Mouse (Mus musculus) granulocyte monocyte progenitor cell, adult 5-6 weeks (primary cell): ENCODE results near the gene Pigo. TPM values are rescaled to one million over a fixed set of nuclear protein-coding genes. Genes with fewer than 3 reads are reported as not detected.

Source experiments
- ATAC-seq: replicated peaks from 2 replicates; pipeline ENCODE4 v1.8.0; 2016; ENCODE audit warnings: mild to moderate bottlenecking, moderate TSS enrichment, inconsistent platforms; ENCODE audit not compliant: poor library complexity, severe bottlenecking
- total RNA-seq, 2 experiments: library from RNA; stranded (forward) in 1 of 2; stranded (reverse) in 1 of 2; fragments of 200-712, 200-1000 nt in 1 of 2; fragments of >200 nt in 1 of 2; fragmentation: Nextera tagmentation in 1 of 2; gene quantifications; 2 replicates each; pipeline ENCODE4 v1.2.3; 2014 to 2017

The Pigo gene
- total RNA-seq, 2 experiments from 2014 or later: 5.8 to 15.8 TPM

GRCm38 (mm10) chr4:43005765-43006164, 19.9 kb downstream of the Pigo start:
- peak; percentile 65 for ATAC-seq

- no peak for ATAC-seq
Observed at GRCm38 (mm10) chr4:43004951-43005350, 20.7 kb downstream of the Pigo start.

- ATAC-seq: no peak
Observed at GRCm38 (mm10) chr4:43002756-43003439, 22.7 kb downstream of the Pigo start.

GRCm38 (mm10) chr4:43001272-43001671, 24.3 kb downstream of the Pigo start:
- ATAC-seq: no peak

- peak; percentile 93 for ATAC-seq
Observed at GRCm38 (mm10) chr4:43000141-43000986, 25.3 kb downstream of the Pigo start, which contains the start of gene Vcp. Gene Vcp, minus strand, starts transcription at chr4:43000507.

GRCm38 (mm10) chr4:42999451-43000140, 26.0 kb downstream of the Pigo start:
- ATAC-seq: peak; percentile 53

- ATAC-seq: no peak
Observed at GRCm38 (mm10) chr4:42998022-42998421, 27.6 kb downstream of the Pigo start.

GRCm38 (mm10) chr4:42988296-42988695, 37.3 kb downstream of the Pigo start:
- peak; percentile 33; the same call in 1 of the 2 replicates for ATAC-seq

- peak; percentile 77 for ATAC-seq
Observed at GRCm38 (mm10) chr4:42980467-42980866, 45.2 kb downstream of the Pigo start.

GRCm38 (mm10) chr4:42978062-42978461, 47.6 kb downstream of the Pigo start:
- 0 out of 2 replicates have a peak, but pooled peaks have one; percentile 36 for ATAC-seq

GRCm38 (mm10) chr4:42973868-42974267, 51.8 kb downstream of the Pigo start:
- ATAC-seq: no peak

- ATAC-seq: no peak
Observed at GRCm38 (mm10) chr4:42972952-42973351, 52.7 kb downstream of the Pigo start.

- no peak for ATAC-seq
Observed at GRCm38 (mm10) chr4:42969304-42969703, 56.3 kb downstream of the Pigo start, which contains the start of gene 1700022I11Rik. Gene 1700022I11Rik, plus strand, starts transcription at chr4:42969604.

Other genes starting within 250 kb of the Pigo start
- gene Fam205a1, start 171.9 kb downstream of the Pigo start, total RNA-seq (2014; fragmentation: Nextera tagmentation): not detected in 2 replicates
- gene Fam205a1, start 171.9 kb downstream of the Pigo start, total RNA-seq (2017): not detected in 2 replicates
- gene Gm12394, start 169.0 kb downstream of the Pigo start, total RNA-seq (2014; fragmentation: Nextera tagmentation): not detected in 2 replicates
- gene Gm12394, start 169.0 kb downstream of the Pigo start, total RNA-seq (2017): not detected in 2 replicates
- not detected in 2 replicates for gene Fam205c, start 151.6 kb downstream of the Pigo start, total RNA-seq (2014; fragmentation: Nextera tagmentation)
- not detected in 2 replicates for gene Fam205c, start 151.6 kb downstream of the Pigo start, total RNA-seq (2017)
- gene Phf24, start 109.2 kb downstream of the Pigo start, total RNA-seq (2014; fragmentation: Nextera tagmentation): 0.11 and 0.21 TPM in 2 replicates
- gene Phf24, start 109.2 kb downstream of the Pigo start, total RNA-seq (2017): 0.04 and 1.0 TPM in 2 replicates
- 4.4 and 16.3 TPM in 2 replicates for gene Dnajb5, start 76.0 kb downstream of the Pigo start, total RNA-seq (2014; fragmentation: Nextera tagmentation)
- gene Dnajb5, start 76.0 kb downstream of the Pigo start, total RNA-seq (2017): 1.0 and 1.1 TPM in 2 replicates
- gene 1700022I11Rik, start 56.2 kb downstream of the Pigo start, total RNA-seq (2014; fragmentation: Nextera tagmentation): not detected in 2 replicates
- 0.22 and 0.57 TPM in 2 replicates for gene 1700022I11Rik, start 56.2 kb downstream of the Pigo start, total RNA-seq (2017)
- gene Vcp, start 25.3 kb downstream of the Pigo start, total RNA-seq (2014; fragmentation: Nextera tagmentation): 207 and 209 TPM in 2 replicates
- 303 and 304 TPM in 2 replicates for gene Vcp, start 25.3 kb downstream of the Pigo start, total RNA-seq (2017)
- gene Fancg, start 15.3 kb downstream of the Pigo start, total RNA-seq (2014; fragmentation: Nextera tagmentation): 19.9 and 29.0 TPM in 2 replicates
- 18.7 and 21.8 TPM in 2 replicates for gene Fancg, start 15.3 kb downstream of the Pigo start, total RNA-seq (2017)
- 140 and 178 TPM in 2 replicates for gene Stoml2, start 5.9 kb upstream of the Pigo start, total RNA-seq (2014; fragmentation: Nextera tagmentation)
- gene Stoml2, start 5.9 kb upstream of the Pigo start, total RNA-seq (2017): 130 and 143 TPM in 2 replicates
- 2.9 and 5.1 TPM in 2 replicates for gene Fam214b, start 20.4 kb upstream of the Pigo start, total RNA-seq (2014; fragmentation: Nextera tagmentation)
- 2.1 and 5.8 TPM in 2 replicates for gene Fam214b, start 20.4 kb upstream of the Pigo start, total RNA-seq (2017)
- gene Unc13b, start 33.1 kb upstream of the Pigo start, total RNA-seq (2014; fragmentation: Nextera tagmentation): 0.13 TPM in 1 of 2 replicates, not detected in the other
- 0.52 and 0.57 TPM in 2 replicates for gene Unc13b, start 33.1 kb upstream of the Pigo start, total RNA-seq (2017)
- gene Atp8b5, start 241.3 kb upstream of the Pigo start, total RNA-seq (2014; fragmentation: Nextera tagmentation): 0.21 TPM in 1 of 2 replicates, not detected in the other
- 0.05 TPM in 1 of 2 replicates, not detected in the other for gene Atp8b5, start 241.3 kb upstream of the Pigo start, total RNA-seq (2017)